Mouse (Mus musculus): ENCODE measurements around the gene Olfr1155.

Gene Olfr1155

GRCm38 (mm10) chr2:87945037-87945436, at the start of gene Olfr1155:
Gene Olfr1155, minus strand, starts transcription at chr2:87945137.
- DNase-seq (ENCODE audit: low spot score) = no peak

DNA sequence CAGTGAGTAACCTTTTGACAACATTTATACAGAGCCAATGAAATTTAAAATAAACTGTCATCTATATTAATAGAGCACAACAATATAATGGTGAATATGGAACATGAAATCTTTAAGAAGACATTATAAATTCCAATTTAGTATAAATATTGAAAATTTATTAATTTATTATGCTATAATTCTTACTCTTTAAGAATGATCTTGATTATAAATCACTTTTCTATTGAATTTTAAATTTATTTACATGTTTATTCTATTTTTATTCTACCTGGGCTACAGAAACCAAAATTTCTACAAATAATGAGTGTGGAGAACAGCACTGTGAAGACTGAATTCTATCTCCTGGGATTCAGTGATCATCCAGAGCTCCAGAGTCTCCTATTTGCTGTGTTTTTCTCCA, 44.9 kb upstream of the Olfr1155 start, which contains the start of gene Olfr1158:
TSS of gene Olfr1158 (plus strand) at position 301 of the 400 bp plus-strand sequence.
- no peak for DNase-seq (ENCODE audit: low spot score)

- DNase-seq (ENCODE audit: low spot score) = no peak
These were observed 29.6 kb upstream of the Olfr1155 start, which contains the start of gene Olfr74 for GRCm38 (mm10) chr2:87974563-87974962. Gene Olfr74, minus strand, starts transcription at chr2:87974663.

DNA sequence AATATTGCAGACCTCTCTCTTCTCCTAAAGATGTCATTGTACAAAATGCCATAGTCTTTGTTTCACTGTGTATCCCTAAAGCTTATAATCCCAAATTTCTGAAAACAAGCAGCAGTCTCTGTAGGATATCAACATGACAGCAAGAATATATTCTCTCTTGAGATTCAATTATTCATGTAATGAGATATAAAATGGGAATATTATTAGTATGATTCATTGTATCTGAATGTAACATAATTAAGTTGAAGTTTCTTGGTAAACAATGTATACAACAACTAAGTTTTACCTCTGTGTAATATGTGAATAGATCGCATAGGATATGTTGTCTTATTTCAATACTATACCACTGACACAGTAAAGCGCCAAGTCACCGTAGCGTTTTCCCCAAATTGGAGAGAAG, 23.3 kb upstream of the Olfr1155 start, which contains the start of gene Olfr1157:
TSS of gene Olfr1157 (minus strand) at position 101 of the 400 bp plus-strand sequence.
- DNase-seq (ENCODE audit: low spot score) = no peak

GRCm38 (mm10) chr2:87953000-87953399, 8.1 kb upstream of the Olfr1155 start, which contains the start of gene Olfr1156:
Gene Olfr1156, minus strand, starts transcription at chr2:87953100.
- no peak for DNase-seq (ENCODE audit: low spot score)

DNA sequence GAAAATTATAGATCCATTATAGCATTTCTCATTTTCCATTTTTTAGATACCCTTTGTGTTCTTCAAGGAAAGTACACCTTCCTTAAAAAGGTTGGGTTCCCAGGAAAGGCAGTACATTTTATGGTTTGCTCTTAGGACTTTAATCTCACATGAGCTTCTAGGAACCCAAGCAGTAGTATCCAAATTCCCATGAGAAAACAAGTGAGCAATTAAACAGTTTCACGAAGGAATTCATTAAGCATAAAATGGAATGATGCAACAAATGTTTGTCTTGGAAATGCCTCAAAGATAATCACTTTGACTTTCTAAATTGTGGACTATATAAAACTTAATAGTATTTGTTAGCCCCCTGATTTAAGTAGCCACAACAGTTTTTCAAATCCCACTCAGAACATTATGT, 39.9 kb downstream of the Olfr1155 start, which contains the start of gene Olfr1154:
TSS of gene Olfr1154 (minus strand) at position 101 of the 400 bp plus-strand sequence.
- DNase-seq (ENCODE audit: low spot score) = no peak

DNA sequence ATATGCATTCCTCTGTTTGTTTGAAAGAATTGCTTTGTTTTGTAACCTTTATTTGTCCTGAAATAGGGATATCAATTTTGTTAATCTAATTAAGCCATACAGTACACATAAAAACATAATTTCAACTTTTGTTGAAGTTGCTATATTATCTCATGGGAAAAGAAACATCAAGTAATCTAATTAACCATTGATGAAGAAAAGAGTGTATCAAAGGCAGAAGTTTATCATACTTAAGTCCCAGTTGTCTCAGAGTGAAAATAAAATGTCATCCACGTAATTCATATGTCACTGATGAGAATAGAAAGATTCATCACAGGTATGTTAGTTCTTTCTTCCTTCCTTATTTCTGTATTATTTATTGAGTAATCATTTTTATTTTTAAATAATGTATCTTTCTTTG, 50.3 kb downstream of the Olfr1155 start, which contains the start of gene Olfr1153:
TSS of gene Olfr1153 (plus strand) at position 301 of the 400 bp plus-strand sequence.
- no peak for DNase-seq (ENCODE audit: low spot score)
